Mouse (Mus musculus): ENCODE data around the gene Efs. TPM values are rescaled to one million over a fixed set of nuclear protein-coding genes. Genes with fewer than 3 reads are reported as not detected.

Efs gene
- polyA plus RNA-seq, 2 experiments, result 58.9 to 117 TPM

DNA sequence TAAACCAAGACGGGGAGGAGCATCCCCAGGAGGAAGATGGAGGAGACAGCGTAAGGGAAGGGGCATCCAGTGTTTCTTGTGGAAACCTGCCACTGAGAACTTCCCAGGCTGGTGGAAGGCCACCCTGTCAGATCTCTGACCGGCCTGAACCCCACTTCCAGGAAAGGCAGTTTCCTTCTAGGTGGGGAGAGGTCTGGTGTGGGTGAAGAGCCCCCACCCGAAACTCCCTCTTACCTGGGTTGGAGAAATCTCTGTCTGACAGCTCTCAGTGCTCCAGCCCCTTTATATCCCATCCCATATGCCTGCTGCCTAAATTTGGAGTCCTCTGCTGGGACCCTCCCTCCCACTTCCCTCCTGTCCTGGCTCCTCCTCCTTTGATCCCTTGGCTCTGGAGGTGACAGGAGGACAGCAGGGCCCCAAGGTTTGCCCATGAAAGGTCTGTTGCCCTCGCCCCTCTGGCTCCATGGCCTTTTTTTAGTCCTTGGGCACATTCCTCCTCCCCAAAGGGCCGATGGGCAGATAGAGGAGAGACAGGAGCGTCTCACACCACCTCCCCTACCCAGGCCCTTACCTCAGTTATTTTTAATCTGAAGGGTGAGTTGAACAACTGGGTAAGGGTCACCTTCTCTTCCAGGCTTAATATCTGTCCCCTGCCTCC lies 40.5 kb upstream of the Efs start, which contains the start of gene Myh6:
Myh6 (minus strand) TSS at position 608 of the 658 bp plus-strand sequence.
- DNase-seq (ENCODE audit: low spot score), result no peak
- no peak for TF ChIP-seq POLR2A (IDR thresholded peaks at IDR 0.05; ENCODE audit: borderline replicate concordance, extremely low read depth, insufficient read depth, insufficient read length)
- ATAC-seq (ENCODE audit: low FRiP score, low read depth), result no peak
- H3K27ac ChIP-seq (replicated peaks; ENCODE audit: low read depth, low read length), result no peak within 1 kb of the TSS
- H3K4me1 ChIP-seq (ENCODE audit: control insufficient read depth, insufficient read depth, low read length), result no peaks in the 10 kb centered on the region
- 64% methylated on average over 7 of the region's 7 CpGs for WGBS
- H3K9me3 ChIP-seq (ENCODE audit: control insufficient read depth, low read length), result no peaks in the 10 kb centered on the region
- no peak within 1 kb of the TSS for H3K4me3 ChIP-seq (replicated peaks; ENCODE audit: low read length)
- H3K36me3 ChIP-seq (ENCODE audit: control insufficient read depth, insufficient read depth, low read length), result no peaks in the 10 kb centered on the region
- no peak within 1 kb of the TSS for H3K9ac ChIP-seq (ENCODE audit: low read depth, low read length, severe bottlenecking)
- no peaks in the 10 kb centered on the region for H3K27me3 ChIP-seq (ENCODE audit: control insufficient read depth, insufficient read depth, low read length)
- no peak within 1 kb of the TSS for H3K4me2 ChIP-seq (replicated peaks; ENCODE audit: low read depth, low read length, severe bottlenecking)

DNA sequence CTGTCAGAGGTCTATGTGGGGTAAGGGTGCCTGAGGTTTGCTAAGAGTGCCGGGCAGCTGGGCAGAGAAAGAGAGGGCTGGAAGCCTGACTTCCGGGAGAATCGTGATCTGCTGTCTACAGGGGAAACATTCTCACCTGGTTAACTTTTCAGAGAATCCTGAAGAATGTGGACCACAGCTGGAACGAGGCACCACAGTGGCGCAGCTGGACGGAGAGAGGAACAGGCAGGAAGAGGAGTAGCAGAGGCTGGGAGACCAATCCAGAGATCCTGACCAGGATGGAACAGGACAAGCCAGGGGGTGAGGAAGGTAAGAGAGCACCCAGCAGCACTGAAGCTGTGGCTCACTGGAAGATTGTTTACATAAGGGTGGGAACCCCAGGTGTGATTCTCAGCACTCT lies 39.7 kb upstream of the Efs start:
- Histone ChIP-seq H3K4me2 (replicated peaks; ENCODE audit: low read depth, low read length, severe bottlenecking) (no peak overlapping the region), H3K9me3 (ENCODE audit: control insufficient read depth, low read length) (no peaks in the 10 kb centered on the region), H3K9ac (ENCODE audit: low read depth, low read length, severe bottlenecking) (no peak overlapping the region), H3K27me3 (ENCODE audit: control insufficient read depth, insufficient read depth, low read length) (no peaks in the 10 kb centered on the region), H3K4me1 (ENCODE audit: control insufficient read depth, insufficient read depth, low read length) (no peaks in the 10 kb centered on the region), H3K36me3 (ENCODE audit: control insufficient read depth, insufficient read depth, low read length) (no peaks in the 10 kb centered on the region), H3K27ac (replicated peaks; ENCODE audit: low read depth, low read length) (no peak overlapping the region), H3K4me3 (replicated peaks; ENCODE audit: low read length) (no peak overlapping the region)
- 43% methylated on average over 6 of the region's 6 CpGs for WGBS
- no peak for DNase-seq (ENCODE audit: low spot score)
- TF ChIP-seq POLR2A (IDR thresholded peaks at IDR 0.05; ENCODE audit: borderline replicate concordance, extremely low read depth, insufficient read depth, insufficient read length), result no peak
- no peak for ATAC-seq (ENCODE audit: low FRiP score, low read depth)

- Histone ChIP-seq H3K27me3 (ENCODE audit: control insufficient read depth, insufficient read depth, low read length) (no peaks in the 10 kb centered on the region), H3K4me2 (replicated peaks; ENCODE audit: low read depth, low read length, severe bottlenecking) (no peak overlapping the region), H3K4me3 (replicated peaks; ENCODE audit: low read length) (no peak overlapping the region), H3K9me3 (ENCODE audit: control insufficient read depth, low read length) (no peaks in the 10 kb centered on the region), H3K4me1 (ENCODE audit: control insufficient read depth, insufficient read depth, low read length) (no peaks in the 10 kb centered on the region), H3K36me3 (ENCODE audit: control insufficient read depth, insufficient read depth, low read length) (no peaks in the 10 kb centered on the region), H3K9ac (ENCODE audit: low read depth, low read length, severe bottlenecking) (no peak overlapping the region), H3K27ac (replicated peaks; ENCODE audit: low read depth, low read length) (no peak overlapping the region)
- no peak for DNase-seq (ENCODE audit: low spot score)
- no peak for ATAC-seq (ENCODE audit: low FRiP score, low read depth)
- 75% methylated on average over 15 of the region's 15 CpGs for WGBS
- no peak for TF ChIP-seq POLR2A (IDR thresholded peaks at IDR 0.05; ENCODE audit: borderline replicate concordance, extremely low read depth, insufficient read depth, insufficient read length)
Observed at GRCm38 (mm10) chr14:54965044-54965443, 39.1 kb upstream of the Efs start.

GRCm38 (mm10) chr14:54963727-54964126 lies 37.8 kb upstream of the Efs start:
- TF ChIP-seq POLR2A (IDR thresholded peaks at IDR 0.05; ENCODE audit: borderline replicate concordance, extremely low read depth, insufficient read depth, insufficient read length), result no peak
- no peaks in the 10 kb centered on the region for H3K27me3 ChIP-seq (ENCODE audit: control insufficient read depth, insufficient read depth, low read length)
- H3K9me3 ChIP-seq (ENCODE audit: control insufficient read depth, low read length), result no peaks in the 10 kb centered on the region
- ATAC-seq (ENCODE audit: low FRiP score, low read depth), result no peak
- H3K27ac ChIP-seq (replicated peaks; ENCODE audit: low read depth, low read length), result no peak overlapping the region
- WGBS, result 89% methylated on average over 11 of the region's 11 CpGs
- H3K4me2 ChIP-seq (replicated peaks; ENCODE audit: low read depth, low read length, severe bottlenecking), result no peak overlapping the region
- H3K4me1 ChIP-seq (ENCODE audit: control insufficient read depth, insufficient read depth, low read length), result no peaks in the 10 kb centered on the region
- H3K4me3 ChIP-seq (replicated peaks; ENCODE audit: low read length), result no peak overlapping the region
- no peaks in the 10 kb centered on the region for H3K36me3 ChIP-seq (ENCODE audit: control insufficient read depth, insufficient read depth, low read length)
- no peak for DNase-seq (ENCODE audit: low spot score)
- H3K9ac ChIP-seq (ENCODE audit: low read depth, low read length, severe bottlenecking), result no peak overlapping the region

DNA sequence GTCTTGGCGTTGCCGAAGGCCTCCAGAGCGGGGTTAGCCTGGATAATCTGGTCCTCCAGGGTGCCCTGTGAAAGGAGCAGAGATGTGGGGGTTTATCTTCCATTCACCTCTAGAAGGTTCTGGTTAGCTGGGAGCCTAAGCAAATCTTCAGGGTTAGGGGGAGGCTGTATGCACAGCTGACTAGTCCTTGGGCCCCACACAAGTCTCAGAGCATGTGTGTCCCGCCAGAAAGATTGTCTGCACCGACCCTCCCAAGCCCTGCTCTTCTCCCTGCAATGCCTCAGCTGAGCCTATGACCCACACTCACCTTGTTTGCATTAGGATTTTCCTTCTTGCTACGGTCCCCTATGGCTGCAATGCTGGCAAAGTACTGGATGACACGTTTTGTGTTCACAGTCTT lies 36.8 kb upstream of the Efs start:
- Histone ChIP-seq H3K4me3 (replicated peaks; ENCODE audit: low read length) (no peak overlapping the region), H3K4me2 (replicated peaks; ENCODE audit: low read depth, low read length, severe bottlenecking) (no peak overlapping the region), H3K9me3 (ENCODE audit: control insufficient read depth, low read length) (no peaks in the 10 kb centered on the region), H3K27ac (replicated peaks; ENCODE audit: low read depth, low read length) (no peak overlapping the region), H3K27me3 (ENCODE audit: control insufficient read depth, insufficient read depth, low read length) (no peaks in the 10 kb centered on the region), H3K9ac (ENCODE audit: low read depth, low read length, severe bottlenecking) (no peak overlapping the region), H3K36me3 (ENCODE audit: control insufficient read depth, insufficient read depth, low read length) (no peaks in the 10 kb centered on the region), H3K4me1 (ENCODE audit: control insufficient read depth, insufficient read depth, low read length) (no peaks in the 10 kb centered on the region)
- 80% methylated on average over 7 of the region's 7 CpGs for WGBS
- DNase-seq (ENCODE audit: low spot score) (no peak), ATAC-seq (ENCODE audit: low FRiP score, low read depth) (no peak)
- TF ChIP-seq POLR2A (IDR thresholded peaks at IDR 0.05; ENCODE audit: borderline replicate concordance, extremely low read depth, insufficient read depth, insufficient read length), result no peak
